Mouse (Mus musculus) T-helper 2 cell (primary cell): ENCODE measurements at regions not wholly inside any gene's neighbourhood (a gene's known extent, or its start where the extent isn't known, plus 50 kb on each side); places are given as distances from the start of the nearest gene placed in this dataset.

ENCODE experiments used
- in situ Hi-C: fragments of 300-600 bp; cut with MboI, MseI; formaldehyde crosslinking; loops from one replicate; pipeline ENCODE4 v1.15.1; 2025; ENCODE audit warnings: high pct_unique_total_duplicates

DNA sequence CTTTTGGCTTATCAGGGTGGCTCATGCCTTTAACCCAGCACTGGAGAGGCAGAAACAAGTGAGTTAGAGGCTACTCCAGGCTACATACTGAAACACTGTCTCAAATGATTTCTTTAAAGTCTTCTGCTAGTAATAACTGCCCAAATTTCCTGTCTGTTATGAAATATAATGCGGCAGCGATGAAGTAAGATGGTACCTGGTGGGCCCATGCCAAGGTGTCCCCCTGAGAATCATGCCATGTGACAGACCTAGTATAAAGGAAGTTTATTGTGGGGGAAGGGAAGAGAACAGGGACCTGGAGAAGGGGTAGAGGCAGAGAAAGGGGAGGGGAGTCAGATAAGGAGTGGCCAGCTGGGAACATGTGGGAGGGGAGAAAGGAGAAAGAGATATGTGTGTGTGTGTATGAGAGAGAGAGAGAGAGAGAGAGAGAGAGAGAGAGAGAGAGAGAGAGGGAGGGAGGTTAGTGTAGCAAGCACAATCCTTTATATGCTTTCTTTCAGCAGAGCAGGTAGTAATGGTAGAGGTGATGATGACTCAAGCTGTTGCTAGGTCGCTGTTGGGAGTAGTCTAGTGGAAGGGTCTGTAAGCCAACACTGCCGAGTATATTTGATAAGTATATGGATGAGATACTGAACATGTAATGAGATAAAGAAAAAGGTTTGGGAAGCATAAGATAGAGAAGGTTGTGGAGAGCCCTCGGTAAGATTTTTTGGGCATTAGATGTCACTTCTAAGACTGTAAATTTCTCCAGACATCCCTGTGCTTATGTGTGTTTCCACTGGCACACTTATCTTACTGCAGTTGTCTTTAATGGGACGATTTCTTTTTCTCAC lies 71.1 kb upstream of the Dph5 start:
- in situ Hi-C loops = no loop called here

DNA sequence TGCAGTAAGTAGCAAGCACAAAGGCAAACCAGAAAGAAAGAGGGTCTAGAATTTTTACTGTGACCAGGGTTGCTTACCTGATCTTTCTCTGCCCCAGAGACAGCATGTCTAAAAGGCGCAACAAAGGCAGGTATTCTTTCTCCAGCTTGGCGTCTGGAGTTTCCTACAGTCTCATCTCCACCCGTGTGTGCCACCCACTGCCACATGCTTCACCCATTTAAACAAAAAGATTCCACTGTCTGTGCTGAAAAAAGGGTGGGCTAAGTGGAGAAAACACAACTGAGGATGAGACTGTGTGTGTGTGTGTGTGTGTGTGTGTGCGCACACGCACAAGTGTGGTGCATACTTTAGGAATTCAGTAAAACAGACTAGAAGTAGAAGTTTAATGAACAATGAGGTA lies 69.9 kb upstream of the Dph5 start:
- in situ Hi-C loops = no loop called here

DNA sequence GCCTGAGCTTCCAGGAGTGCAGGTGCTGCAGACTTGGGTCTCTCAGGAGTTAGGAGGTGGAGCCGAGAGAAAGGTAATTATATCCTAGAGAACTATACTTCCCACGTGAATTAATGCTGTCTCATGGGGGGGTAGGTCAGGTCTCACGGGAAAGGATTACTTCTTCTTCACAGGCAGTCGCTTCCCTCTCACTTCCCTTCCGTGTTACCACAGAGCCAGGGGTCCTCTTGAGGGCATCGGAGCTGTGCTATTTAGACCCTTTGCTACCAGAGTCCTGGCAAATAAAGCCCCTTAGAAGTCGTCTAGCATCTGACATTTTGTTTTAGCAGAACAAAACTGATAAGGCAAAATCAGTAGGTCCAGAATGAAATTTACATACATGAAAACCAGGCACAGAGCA lies 68.9 kb upstream of the Dph5 start:
- in situ Hi-C loops = no loop called here

DNA sequence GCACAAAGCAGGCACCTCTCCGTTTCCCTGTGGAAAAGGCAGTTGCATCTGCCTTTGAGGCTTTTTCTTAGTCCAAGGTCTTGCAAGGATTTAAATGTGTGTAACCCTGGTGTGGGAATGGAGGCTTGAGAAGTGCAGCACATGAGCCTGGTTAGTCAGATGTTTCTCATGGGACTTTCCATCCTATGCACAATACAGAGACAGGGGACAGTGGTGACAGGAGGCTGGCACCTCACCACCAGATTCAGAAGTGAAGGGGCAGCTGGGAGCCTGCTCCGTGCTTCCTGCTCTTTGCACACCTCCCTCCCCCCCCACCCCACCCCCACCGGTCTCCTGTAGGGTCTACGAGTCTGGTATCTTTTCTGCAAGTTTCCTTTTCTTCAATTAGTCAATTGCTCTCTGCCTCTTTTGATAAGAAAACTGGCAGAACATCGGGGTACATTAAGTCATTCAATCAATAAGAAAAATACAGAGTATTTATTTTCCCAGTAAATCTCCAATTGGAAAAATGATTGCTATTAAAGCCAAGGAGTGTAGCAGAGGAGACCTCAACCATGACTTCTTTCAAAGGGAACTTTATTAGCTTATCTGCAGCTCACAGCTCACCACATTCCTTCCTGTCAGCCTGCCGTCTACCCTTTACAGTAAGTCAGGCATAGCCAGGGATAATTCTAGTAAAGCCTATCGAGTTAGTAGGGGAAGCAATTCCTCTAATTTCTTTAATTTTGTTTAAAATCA lies 68.1 kb upstream of the Dph5 start:
- in situ Hi-C loops = no loop called here

DNA sequence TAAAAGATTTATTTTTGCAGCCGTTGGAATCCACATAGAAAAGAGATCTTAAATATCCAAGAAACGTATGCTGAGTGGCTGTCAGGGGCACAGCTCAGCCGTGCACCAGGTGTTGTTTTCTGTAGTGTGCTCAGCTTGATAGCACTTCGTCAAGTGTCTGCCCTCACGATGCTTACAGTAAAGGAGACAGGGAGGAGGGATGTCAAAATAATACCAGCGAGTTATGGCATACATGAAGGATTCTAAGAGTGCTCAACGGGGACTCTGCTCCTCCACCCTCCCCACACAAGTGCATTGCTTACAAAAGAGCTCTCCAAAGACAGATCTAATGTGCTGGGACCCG lies 67.5 kb upstream of the Dph5 start:
- in situ Hi-C loops = no loop called here

DNA sequence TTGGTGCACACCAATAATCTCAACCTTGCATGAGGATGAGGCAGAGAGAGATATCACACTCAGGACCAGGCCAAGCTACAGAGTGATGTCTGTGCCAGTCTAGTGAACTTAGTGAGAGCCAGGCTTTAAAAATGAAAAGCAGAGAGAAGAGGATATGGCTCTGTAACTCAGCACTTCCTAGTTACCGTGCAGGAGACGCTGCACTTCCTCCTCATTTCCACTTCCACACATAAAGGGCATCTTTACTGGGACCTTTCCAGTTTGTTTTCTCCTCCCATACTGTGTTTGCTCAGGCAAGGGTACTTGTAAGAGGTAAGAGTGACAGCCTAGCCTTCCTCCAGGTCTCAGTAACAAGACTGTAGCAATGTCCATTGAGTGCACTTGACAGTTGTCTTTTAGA lies 66.0 kb upstream of the Dph5 start:
- in situ Hi-C loops = no loop called here

DNA sequence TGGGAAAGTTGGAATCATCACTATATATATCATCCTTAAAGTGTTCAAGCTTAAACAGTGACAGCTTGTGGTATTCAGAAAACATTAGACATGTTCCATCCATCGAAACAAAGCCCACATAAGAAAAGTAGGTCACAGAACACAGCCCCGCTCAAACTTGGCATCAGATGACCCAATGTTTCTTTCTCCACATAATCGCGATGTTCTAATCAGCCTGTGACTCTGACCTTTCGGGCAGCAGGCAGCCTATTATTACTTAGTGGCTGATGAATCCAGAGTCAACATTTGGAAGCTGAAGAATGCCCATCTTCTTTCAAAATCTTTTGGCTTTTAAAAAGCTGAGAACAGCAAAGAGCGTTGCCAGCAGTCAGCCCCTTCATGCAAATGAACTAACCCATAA lies 65.1 kb upstream of the Dph5 start:
- in situ Hi-C loops = no loop called here

DNA sequence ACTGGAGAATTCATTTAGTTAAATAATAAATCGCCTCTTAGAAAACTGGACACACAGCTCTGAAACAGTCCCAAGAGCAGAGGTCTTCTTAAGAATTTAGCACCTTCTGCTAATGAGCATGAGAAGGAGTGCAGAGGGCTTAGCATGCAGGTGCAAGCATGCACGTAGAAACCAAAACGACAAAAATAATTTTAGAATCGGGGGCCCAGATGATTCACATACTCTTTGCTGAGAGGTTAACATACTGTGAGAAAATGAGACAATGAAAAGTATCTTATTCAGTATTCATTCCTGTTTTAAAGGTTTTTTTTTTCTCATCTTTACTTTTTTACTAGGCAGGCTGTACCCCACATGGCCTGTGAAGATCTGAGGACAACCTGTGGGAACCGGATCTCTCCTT lies 63.9 kb upstream of the Dph5 start:
- in situ Hi-C loops = no loop called here

DNA sequence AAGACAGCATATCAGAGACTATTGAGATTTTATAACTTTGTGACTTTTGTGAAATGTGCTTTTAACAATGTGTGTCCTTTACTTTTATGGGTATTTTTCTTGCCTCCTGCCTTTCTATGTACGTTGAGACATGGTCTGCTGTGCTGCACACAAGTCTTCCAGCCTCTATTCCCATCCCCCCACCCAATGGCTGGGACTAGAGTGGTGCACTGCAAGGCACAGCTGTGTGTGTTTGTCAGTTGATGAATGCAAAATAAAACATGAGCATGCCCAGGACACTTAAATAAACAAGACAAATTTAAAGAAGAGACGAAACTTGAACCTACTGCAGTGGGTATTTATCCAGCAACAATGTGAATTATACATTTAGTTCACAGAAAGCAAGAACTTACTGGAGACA lies 62.8 kb upstream of the Dph5 start:
- in situ Hi-C loops = no loop called here

DNA sequence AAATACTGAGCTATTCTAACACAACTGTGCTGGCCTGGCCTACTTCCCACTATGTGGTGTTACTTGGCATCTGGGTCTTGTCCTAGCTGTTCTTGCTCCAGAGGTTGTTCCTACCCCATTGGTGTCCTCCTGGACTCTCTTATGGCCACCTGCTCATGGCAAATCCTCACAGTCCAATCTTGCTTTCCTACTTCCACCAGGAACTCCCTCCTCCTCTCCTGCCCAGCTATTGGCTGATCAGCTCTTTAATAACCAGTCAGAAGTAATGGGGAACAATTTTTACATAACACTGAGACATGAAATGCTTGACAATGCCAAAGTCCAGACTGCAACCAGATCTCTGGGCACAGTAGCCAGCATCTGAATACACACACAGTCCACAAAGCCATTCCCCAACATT lies 52.3 kb upstream of the Dph5 start:
- in situ Hi-C loops = no loop called here

DNA sequence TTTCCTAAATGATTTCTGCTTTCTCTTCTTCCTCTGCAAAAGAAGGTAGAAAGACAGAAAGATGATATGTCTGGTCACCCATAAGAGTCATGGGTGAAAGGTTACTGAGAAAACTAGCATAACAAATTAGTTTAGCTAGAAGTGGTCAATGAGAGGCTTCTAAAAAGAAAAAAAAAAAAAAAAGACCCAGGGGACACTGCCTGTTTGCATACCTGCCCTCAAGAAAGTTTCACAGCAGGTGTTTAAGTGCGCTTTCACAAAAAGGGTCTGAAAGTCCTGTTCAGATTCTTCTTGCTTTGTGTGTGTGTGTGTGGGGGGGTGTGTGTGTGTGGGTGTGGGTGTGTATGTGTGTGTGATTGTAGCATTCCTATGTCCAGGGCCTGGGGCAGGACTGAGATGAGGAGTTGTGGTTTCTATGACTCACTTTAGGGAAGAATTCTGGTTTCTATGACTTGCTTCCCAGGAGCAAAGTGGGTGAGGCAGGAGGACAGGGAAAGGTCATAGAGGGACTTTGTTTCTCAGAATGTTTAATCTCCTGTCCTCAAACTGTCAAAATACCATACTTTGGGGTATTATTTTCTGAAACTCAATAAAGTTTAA lies 49.9 kb upstream of the Dph5 start:
- in situ Hi-C loops = no loop called here
